Mouse (Mus musculus) liver, adult 2 months (tissue): ENCODE measurements around the gene Clint1.

ENCODE experiments used
- CTCF ChIP-seq: fragments of 200-500 bp; IDR thresholded peaks from 2 replicates; pipeline ENCODE4 v1.5.1; 2011; ENCODE audit warnings: low read depth, low read length, control low read depth
- POLR2A ChIP-seq: fragments of 200-500 bp; IDR thresholded peaks from 2 replicates; pipeline ENCODE4 v1.6.1; 2011; ENCODE audit warnings: low read length, control low read depth; ENCODE audit not compliant: insufficient read depth; ENCODE audit errors: extremely low read depth

GRCm38 (mm10) chr11:45937478-45937877 lies 85.6 kb downstream of the Clint1 start:
- TF ChIP-seq CTCF (no peak), POLR2A (no peak)
